Mouse (Mus musculus): Measurements from ENCODE around the gene Foxp1. TPM values are rescaled to one million over a fixed set of nuclear protein-coding genes. Genes with fewer than 3 reads are reported as not detected.

The Foxp1 gene
- total RNA-seq, 2 experiments from 2014 or later: 69.8 to 75.1 TPM

DNA sequence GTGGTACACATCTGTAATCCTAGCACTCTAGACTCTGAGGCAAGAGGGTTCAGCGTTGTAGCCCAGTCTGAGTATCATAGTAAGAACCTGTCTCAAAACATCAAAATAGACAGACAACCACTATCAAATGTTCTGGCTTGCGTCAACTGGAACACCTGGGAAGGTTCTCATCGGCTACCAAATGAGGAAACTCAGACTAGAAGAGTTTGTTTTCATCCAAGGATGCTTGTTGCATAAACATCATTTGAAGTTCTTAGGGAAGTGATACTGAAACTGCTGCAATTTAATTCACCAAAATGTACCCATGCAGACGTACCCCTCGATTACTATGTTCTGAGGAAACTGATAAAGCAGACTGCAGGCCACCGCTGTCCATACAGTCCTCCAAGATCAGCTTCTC is 222.3 kb downstream of the Foxp1 start:
- DNase-seq (ENCODE audit: low spot score in 2 of 2): no peak

DNA sequence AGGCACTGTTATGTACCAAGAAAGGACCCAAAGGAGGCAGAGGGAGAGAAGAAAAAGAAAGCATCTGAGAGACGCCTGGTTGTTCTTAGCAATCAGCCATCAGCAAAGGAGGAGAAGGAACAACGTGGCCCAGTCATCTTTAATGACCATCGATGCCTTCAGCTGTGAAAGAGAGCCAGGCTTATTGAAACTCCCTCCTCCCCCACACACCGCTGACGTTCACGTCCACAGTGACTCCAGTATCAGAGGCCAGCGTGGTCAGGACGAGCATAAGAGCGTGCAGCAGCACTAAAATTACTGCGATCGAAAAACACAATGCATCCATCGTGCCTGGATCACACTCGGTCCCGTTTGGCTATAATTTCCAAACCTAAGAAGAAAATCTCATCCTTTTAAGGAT is 223.3 kb downstream of the Foxp1 start:
- DNase-seq (ENCODE audit: low spot score in 2 of 2): no peak

DNA sequence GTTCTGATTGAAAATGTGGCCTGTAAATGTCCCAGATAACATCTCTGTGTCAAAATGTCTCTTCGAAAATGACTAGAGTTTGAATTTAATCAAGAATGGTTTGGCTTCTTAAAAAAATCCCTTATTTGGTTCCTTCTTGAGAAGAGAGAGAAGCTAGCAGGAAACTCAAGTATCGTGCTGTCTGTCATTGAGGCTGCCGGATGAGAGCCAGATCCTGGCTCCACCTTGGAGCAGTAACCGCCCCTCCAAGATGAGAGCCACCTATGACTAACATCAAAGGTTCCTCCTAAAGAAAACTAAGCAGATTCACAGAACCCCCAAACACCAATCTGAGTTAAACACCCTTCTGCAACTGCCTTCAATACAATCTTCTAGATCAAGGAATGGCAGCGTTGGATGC is 225.0 kb downstream of the Foxp1 start:
- no peak for DNase-seq (ENCODE audit: low spot score in 2 of 2)

DNA sequence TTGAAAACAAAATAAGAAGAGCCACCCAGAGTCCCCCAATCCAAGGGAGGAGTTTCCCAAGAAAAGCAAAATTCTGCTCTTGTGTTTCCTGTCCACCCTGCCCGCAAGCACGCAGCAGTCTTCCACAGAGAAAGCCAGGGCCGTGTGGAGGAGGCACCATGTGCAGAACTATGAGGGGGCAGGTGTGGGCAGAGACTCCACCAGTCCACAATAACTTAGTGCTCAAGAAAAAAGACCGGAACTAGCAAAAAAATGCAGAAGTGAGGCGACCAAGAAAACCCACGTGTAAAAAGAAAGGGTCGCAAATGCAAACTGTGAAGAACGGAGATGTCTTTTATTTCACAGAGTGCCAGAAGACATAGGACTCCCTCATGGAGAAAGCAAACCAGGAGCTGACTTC is 227.0 kb downstream of the Foxp1 start:
- no peak for DNase-seq (ENCODE audit: low spot score in 2 of 2)

DNA sequence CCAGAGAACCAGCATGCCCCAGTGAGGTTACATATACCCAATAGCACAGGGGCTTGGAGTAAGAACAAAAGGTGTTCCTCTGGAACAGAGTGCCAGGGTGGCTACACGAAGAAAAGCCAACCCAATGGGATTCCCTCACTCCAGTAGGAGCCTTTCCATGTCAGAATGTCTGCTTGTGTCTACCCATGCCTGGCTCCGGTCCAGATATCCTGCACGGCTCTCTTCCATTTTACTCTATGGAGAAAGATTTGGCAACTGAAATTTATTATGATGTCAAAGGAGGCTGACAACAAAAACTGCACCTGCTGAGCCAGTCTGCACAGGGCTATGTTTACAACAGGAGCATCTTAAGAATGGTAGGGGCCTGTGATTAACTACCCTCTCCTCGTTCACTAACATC is 233.3 kb downstream of the Foxp1 start:
- DNase-seq (ENCODE audit: low spot score in 2 of 2): no peak

DNA sequence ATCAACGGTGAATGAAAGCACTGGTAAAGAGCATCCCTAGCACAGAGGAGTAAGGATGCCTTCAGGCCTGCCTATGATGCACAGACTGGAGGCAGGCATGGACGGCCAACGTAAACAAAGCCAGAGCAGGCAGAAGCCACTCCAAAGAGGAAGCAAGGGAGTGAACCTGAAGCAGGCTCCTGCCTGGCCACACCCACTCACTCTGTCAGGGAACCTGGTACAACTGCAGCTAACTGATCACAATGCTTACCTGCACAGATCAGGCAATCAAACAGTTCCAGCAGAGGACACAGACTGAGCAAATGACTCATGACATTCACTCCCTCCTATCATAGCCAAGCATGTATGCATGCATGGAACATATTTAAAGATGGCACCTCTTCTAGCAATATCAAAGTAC is 237.5 kb downstream of the Foxp1 start:
- no peak for DNase-seq (ENCODE audit: low spot score in 2 of 2)

DNA sequence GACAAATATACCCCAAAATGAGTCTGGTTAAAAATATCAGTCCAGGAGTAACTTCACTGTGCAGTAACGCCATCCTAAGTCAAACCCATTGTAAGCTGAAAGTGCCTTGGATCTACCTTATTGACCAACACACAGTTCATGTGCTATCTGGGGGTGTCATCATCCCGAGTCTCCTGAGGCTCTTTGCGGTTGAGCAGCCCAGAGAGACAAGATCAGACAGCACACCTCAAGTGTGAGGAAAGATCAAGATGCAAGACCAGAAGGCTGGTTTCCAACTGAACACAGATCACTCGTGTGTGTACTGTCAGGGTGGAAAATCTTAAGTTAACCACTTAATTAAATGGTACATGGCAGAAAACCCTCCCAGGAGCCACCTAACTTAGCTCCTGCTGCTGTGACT is 238.5 kb downstream of the Foxp1 start:
- DNase-seq (ENCODE audit: low spot score in 2 of 2): no peak

DNA sequence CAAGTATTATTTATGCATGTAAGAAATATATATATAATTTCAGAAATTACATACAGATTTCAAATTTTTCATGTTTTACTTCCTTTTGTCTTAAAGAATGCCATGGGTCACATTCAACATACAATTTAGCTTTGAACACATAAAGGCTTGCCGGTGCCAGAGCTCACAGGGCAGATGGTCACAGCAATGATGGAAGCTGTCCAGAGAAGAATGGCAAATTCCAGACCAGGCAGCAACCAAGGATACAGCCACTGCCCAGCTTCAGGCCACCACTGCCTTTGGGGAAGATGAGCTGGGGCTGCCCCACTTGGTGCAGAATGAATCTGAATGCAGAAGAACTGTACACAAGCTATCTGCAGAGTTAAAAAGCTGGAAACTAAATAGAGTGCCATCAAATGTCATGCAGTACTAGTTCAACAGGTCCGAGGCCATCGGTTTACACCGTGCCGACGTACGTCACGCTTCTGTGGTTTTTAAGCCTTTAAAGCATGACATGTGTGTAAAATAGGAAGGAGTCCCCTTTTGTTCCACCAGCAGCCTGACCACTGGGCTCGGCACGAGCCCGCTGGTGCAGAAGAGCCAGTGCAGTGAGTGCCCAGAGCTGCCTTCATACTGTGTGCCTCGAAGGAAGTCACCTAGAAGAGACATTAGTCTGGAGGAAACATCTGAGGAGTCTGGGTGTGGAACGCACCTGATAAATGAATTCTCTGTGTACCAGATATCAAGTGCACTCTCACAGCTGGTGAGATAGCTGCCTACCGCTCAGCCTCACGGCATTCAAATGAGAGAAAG is 239.5 kb downstream of the Foxp1 start:
- DNase-seq (ENCODE audit: low spot score in 2 of 2): no peak

DNA sequence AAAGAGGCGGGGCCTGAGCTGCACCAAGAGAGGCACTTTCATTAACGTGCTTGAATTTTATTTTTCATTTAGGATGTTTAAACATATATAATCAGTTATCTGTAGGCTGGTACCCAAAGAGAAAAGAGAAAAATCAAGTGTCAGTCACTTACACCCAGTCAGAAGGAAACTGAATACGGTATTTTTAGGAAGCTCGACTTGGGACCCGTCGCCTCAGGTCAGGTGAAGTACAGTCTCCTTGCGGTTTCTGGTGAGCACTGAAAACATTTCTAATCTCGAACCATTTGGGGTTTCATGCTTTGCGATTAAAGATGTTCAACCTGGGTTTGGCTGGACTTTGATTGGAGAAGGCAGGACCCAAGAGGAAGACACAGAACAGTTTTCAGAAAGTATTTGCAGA is 241.1 kb downstream of the Foxp1 start:
- DNase-seq (ENCODE audit: low spot score in 2 of 2): no peak

DNA sequence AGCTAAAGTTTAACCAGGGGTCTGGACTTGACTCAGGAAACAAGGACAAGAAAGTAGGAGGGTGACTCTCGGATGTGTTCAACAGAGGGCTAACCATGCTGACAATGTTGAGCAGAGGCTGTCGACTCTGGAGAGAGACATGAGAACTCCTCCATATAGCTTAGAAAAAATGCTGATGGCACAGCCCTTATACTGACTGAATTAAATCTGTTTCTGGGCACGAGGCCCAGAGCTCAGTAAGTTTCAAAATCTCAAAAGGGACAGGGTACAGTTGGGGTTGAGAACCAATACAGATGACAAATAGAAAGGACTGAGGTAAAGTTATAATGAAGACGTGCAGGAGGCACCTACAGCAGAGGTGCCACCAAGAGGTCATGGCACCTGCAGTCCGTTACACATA is 241.9 kb downstream of the Foxp1 start:
- no peak for DNase-seq (ENCODE audit: low spot score in 2 of 2)

DNA sequence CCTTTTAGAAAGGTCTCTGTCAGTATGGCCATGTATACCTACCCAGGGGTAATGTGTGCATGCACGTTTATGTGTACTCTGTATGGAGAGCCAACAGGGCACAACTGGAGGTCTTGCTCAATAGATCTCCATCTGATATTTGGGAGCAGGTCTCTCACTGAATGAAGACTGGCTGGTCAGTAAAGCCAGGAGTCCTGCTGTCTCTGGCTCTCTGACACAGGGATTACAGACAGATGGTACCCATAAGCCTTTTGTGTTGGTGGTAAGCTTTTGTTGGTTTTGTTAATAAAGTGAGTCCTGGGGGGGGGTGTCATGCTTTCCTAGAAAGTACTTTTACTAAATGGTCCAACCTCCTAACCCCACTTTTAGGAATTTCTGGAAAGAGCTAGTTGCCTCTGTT is 245.3 kb downstream of the Foxp1 start:
- no peak for DNase-seq (ENCODE audit: low spot score in 2 of 2)

DNA sequence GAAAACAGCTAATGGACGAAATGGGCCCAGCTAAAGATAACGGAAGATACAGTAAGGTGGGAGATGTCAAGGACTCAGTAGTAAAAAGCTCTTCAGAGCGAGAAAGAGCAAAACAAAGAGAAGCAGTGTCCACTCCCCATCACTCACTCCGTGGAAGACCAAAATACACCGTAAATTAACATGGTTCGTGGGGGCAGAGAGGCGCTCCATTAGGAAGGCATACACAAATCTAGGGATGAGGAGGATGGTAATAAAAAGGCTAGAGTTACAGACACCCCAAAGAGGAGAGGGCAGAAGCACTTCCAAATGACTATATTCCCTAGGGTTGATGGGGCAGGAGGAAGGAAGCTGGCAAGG is 246.2 kb downstream of the Foxp1 start:
- DNase-seq (ENCODE audit: low spot score in 2 of 2): no peak

DNA sequence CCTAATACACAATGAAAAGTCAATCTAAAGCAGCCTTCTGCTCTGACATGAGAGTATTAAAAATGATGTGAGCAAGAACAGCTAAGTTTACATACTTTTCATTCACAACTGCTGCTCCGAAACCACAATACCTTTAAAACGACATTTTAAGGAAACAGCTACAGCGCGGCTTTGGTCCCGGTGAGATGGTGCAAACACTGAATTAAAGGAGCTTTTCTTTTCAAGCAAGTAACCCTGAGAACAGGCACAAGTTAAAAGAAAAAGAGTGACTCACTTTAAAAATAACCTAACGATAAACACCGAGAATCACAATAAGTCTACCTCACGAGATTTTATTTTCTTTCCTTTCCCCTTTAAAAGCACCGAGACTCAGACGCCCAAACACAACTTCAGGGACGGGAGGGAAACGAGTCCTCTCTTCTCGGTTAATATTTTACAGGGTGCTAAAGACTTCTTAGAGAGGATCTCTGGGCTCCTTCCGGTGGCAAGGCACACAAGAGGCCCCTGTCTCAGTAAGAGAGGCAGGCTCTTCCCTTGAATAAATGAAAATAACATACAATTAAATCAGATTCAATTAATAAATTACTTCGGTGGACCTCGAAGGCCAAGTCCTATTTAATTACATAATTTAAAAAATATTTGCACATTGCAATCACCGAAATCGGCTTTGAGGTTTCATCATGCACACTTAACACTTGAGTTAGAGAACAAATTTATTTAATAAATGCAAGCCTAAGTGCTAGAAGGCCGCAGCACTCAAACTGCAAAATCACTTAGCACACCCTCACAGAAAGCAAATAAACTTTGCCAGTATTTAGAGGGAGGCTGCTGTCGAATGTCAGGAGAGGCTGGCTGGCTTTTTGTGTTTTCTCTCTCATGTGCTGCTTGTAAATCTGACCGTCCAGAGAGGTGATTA is 246.9 kb downstream of the Foxp1 start:
- no peak for DNase-seq (ENCODE audit: low spot score in 2 of 2)

DNA sequence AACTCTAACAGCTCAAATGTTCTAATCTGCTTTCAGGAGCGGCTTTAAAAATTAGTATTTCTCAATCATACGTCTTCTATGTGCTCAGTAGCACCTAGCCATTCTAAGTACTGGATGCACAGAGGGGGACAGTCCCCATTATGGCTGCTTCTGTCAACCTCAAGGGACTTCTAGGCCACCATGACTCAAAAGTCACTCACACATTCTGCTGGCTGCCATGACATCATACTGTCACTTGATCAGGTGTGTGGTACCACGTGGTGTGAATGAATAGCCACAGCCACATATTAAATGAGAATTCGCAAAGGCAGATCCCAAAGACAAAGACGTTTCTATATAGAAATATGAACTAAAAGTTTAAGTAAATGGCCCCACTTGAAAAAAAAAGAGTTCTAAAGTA is 247.9 kb downstream of the Foxp1 start:
- DNase-seq (ENCODE audit: low spot score in 2 of 2): no peak

DNA sequence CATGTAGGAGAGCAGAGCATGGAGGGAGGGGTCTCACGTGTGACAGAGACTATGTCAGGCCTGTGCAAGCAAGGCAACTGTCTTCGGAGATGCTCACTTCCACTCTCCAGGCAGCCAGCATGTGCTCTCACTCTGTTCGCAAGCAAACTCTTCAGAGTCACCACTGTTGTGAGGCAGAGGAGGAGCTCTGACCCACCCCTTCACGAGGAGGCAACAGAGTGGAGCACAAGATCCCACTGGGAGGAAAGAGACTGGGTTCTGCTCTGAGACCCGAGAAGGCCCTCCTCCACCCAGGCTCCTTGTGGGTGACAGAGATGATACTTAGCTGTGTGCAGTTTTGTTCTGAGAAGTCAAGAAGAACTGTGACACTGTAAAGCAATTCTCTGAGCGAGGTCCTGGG is 248.3 kb downstream of the Foxp1 start:
- DNase-seq (ENCODE audit: low spot score in 2 of 2): no peak

DNA sequence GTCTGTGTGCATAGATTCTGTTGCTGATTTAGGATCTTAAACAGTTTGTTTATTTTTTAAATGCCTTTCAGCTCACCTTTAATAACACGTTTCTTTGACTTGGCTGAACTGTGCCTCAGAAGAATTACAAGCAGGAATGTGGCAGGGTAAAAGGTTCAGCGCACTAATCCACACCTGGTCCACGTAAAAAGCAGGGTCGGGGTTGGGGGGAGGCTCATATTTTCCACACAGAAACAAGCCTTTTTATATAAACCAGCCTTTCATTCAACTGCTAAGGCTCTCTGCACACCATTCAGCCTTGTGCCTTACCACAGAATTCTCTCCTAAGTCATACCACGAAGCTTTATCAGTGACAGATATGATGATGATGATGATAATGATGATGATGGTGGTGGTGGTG is 249.3 kb downstream of the Foxp1 start:
- no peak for DNase-seq (ENCODE audit: low spot score in 2 of 2)

DNA sequence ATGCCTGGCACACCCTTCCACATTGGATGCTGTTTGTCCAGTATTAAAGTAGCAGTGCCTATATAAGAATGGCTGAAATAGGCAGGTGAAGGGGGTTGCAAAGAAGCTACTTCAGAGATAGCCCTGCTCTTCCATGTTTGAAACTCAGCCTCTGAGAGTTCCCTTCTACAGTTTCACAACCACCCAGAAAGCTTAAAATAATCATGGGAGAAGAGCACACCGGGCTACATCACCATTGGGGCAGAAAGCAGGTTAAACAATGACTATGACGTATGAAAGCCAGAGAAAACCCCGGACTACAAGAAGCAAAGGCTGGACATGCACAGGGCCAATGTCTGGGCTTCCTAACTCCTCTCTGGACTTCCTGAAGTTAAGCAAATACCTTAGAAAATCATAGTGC is 250.3 kb downstream of the Foxp1 start:
- no peak for DNase-seq (ENCODE audit: low spot score in 2 of 2)

DNA sequence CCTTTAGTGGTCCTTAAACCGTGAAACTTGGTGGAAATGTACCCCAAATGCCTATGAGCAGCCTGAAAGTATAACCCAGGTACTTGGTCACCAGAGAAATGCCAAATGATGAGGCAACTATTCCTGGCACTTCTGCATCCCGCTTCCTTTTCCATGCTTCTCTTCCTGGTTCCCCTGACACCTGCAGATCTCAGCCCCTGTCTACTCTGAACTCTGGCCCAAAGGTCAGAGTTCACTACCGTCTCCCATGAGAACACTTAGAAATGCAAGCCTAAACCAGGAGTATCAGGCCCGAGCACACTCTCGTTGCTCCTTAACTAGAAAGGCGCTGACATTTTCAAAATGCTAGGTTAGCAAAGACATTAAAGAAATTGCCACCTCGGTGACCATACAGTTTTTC is 250.8 kb downstream of the Foxp1 start:
- no peak for DNase-seq (ENCODE audit: low spot score in 2 of 2)

DNA sequence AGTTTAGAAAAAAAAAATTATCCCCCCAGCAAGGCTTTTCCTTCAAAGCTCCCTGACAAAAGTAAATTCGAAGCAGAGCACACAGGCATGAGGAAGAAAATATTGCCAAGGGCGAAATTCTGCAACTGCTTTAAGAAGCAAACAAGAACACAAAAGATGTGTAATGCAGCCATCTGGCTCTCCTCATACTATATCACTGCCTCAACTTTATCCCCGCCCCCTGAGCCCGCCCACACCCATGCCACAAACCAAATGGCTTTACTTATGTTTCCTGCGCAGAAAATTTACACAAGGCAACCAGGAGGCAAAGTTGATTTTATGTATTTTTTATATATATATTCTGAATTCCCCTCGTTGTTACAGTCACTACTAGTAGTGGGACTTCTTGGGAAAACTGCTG is 252.6 kb downstream of the Foxp1 start:
- no peak for DNase-seq (ENCODE audit: low spot score in 2 of 2)

DNA sequence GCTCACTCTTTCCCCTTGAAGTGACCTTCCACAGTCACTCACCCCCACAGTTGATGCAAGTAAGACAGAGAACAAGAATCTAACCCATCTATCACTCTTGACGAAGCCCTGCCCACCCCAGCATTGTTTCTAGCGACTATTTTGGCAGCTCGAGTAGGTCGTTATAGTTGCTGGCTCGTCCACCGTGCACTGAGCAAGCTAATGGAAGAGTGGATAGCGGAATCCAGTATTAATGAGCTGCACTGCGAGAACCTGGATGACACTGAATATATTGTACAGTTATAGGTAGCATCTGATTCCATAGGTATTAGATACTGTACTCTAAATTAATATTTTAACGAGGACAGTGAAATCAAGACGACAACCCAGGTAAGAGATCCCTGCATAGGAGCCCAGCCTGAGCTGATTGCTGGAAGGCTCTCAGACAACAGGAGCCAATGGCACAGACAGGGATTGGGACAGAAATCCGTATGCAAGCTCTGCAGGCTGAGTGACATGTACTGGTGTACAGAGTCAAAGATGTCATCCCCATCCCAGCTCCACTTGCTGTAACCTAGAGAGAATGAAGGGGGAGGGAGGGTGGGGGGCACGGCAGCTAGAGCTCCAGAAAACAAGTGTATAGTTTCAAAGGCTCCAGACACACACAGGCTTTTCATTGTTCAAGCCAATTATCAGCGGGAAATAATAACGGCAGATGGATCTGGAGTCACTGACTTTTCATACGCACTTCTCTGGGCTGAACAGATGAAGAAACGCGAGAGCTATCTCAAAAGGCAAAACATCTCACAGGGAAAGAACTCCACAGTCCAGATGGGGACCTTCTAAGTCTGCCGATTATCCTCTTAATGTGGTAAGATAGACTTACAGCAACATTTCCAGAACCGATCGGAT is 254.1 kb downstream of the Foxp1 start:
- no peak for DNase-seq (ENCODE audit: low spot score in 2 of 2)

DNA sequence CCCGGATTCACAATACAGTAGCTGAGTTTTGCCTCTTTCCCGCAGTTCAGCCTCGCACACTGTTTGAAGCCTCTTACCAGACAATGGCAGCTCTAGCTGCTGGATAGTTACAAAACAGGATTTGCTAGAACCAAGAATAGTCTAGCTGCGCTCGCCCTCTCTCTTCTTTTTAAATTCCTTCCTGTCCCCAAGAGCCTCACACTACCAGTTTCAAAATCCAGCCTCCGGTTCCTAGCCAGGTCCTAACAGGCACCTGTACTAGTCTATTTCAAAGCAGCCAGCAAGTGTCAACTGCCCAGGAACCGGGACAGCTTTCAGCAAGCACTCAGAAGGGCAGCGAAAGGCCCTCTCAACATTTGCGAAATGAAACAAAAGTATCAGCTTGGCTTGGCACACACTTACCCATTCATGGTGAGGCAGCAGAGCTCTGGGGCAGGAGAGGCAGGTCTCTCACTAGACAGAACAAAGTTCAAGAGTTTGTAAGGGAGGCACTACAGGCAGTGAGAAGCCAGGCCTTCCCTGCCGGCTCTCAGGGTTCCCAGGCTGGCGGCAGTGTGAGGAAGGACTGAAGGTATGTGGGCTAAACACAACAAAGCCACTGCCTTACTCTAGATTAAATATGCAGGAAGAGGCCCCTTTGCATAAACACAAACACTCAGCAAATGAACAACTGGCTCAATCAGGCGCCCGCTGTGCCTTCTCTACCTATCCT is 256.4 kb downstream of the Foxp1 start:
- no peak for DNase-seq (ENCODE audit: low spot score in 2 of 2)

All from adrenal gland, postnatal 4 days (tissue).